Comparison of ENCODE assay signal across 11 mouse cellular contexts in genomic region chr10:45129105-45129504, GRCm38 (mm10). TPM values are rescaled to one million over a fixed set of nuclear protein-coding genes. Genes with fewer than 3 reads are reported as not detected.
DNase-seq lines count a peak whose midpoint lies in the region; ATAC-seq and TF ChIP-seq lines count a peak whose summit lies in the region.
"Had no signal": no experiment of that assay in that cellular context is flagged by ENCODE, and none has a peak within 500 bp of the region (broad histone marks: within the 10 kb centered on the region; RNA-seq: fewer than 3 reads in every experiment).

No protein-coding gene starts in this region.

- no peaks in the 10 kb centered on the region for H3K27me3 ChIP-seq in hindbrain, embryonic 13.5 days
- H3K27me3 ChIP-seq: embryonic facial prominence, embryonic 12.5 days; liver, embryonic 12.5 days had no signal

- no peak overlapping the region for H3K9ac ChIP-seq in hindbrain, embryonic 13.5 days
- H3K9ac ChIP-seq: embryonic facial prominence, embryonic 12.5 days; liver, embryonic 12.5 days had no signal

- H3K4me3 ChIP-seq in gastrocnemius, adult 2 months: peak overlapping the region; percentile 43
- no peak overlapping the region for H3K4me3 ChIP-seq in bone marrow, adult 2 months (replicated peaks; ENCODE audit: control insufficient read depth, low read depth, low read length)
- H3K4me3 ChIP-seq in hindbrain, embryonic 13.5 days: no peak overlapping the region
- H3K4me3 ChIP-seq: embryonic facial prominence, embryonic 12.5 days; liver, embryonic 12.5 days had no signal

- ATAC-seq in hindbrain, embryonic 13.5 days (ENCODE audit: low FRiP score): peak; percentile 66
- no peak for ATAC-seq in megakaryocyte, adult 5-6 weeks (ENCODE audit: poor library complexity, severe bottlenecking)

- H3K4me2 ChIP-seq in hindbrain, embryonic 13.5 days: no peak overlapping the region
- H3K4me2 ChIP-seq: embryonic facial prominence, embryonic 12.5 days had no signal

- H3K36me3 ChIP-seq in hindbrain, embryonic 13.5 days: peaks cover 25% of the 10 kb centered on the region

- no peak for TF ChIP-seq CTCF in gastrocnemius, adult 2 months (IDR thresholded peaks at IDR 0.05)
- no peak for TF ChIP-seq CTCF in bone marrow, adult 2 months (IDR thresholded peaks at IDR 0.05; ENCODE audit: control insufficient read depth, insufficient read depth, low read length)

- no peaks in the 10 kb centered on the region for H3K9me3 ChIP-seq in hindbrain, embryonic 13.5 days
- H3K9me3 ChIP-seq: embryonic facial prominence, embryonic 12.5 days; G1E; liver, embryonic 12.5 days had no signal

- no peak for DNase-seq in gastrocnemius, adult 2 months
- no peak for DNase-seq in gastrocnemius, postnatal 14 days
- peak; percentile 30 for DNase-seq in lung, postnatal 36 days
- DNase-seq in adrenal gland, postnatal 4 days (ENCODE audit: low spot score in 2 of 2): no peak
- DNase-seq in layer of hippocampus, adult 9-10 months (ENCODE audit: low spot score): no peak

- H3K4me1 ChIP-seq in bone marrow, adult 2 months (ENCODE audit: control insufficient read depth, insufficient read depth, low read length): peaks cover 3% of the 10 kb centered on the region
- H3K4me1 ChIP-seq in hindbrain, embryonic 13.5 days (replicated peaks): peaks cover 8% of the 10 kb centered on the region
- H3K4me1 ChIP-seq: embryonic facial prominence, embryonic 12.5 days had no signal

- TF ChIP-seq POLR2A in bone marrow, adult 2 months (IDR thresholded peaks at IDR 0.05; ENCODE audit: borderline replicate concordance, control insufficient read depth, low read depth, low read length): no peak

- 29% methylated on average over 11 of the region's 11 CpGs for whole genome bisulfite sequencing in bone marrow, adult 2 months
- WGBS in hindbrain, embryonic 13.5 days: 44% methylated on average over 11 of the region's 11 CpGs

- no peak overlapping the region for H3K27ac ChIP-seq in gastrocnemius, adult 2 months
- H3K27ac ChIP-seq in bone marrow, adult 2 months (ENCODE audit: control insufficient read depth, insufficient read depth, low read depth, low read length, poor library complexity): peak overlapping the region; percentile 48
- peak overlapping the region; percentile 74 for H3K27ac ChIP-seq in hindbrain, embryonic 13.5 days
- H3K27ac ChIP-seq: embryonic facial prominence, embryonic 12.5 days; liver, embryonic 12.5 days had no signal

- intact Hi-C loops in gastrocnemius, adult 2 months (cut with DNase I): no loop called here
- intact Hi-C loops in gastrocnemius, postnatal 14 days (cut with DNase I; ENCODE audit: low total_unique reads): no loop called here

RNA-seq across cellular contexts. Expression of gene Popdc3, which starts 48.8 kb away (rescaled TPM):
- 10 to 100 TPM; 48.9 to 54.2 TPM for total RNA-seq in gastrocnemius, adult 2 months (2021)
- 10 to 100 TPM; 30.7 to 40.1 TPM for total RNA-seq in gastrocnemius, postnatal 14 days (2021)
- polyA plus RNA-seq in bone marrow, adult 2 months (2011; ENCODE audit: insufficient read depth, insufficient read length, low replicate concordance, missing spikeins): not detected in 2 replicates
- 1.8 and 2.4 TPM in 2 replicates for polyA plus RNA-seq in hindbrain, embryonic 13.5 days (2015; fragmentation: Nextera tagmentation; extraction: Ambion mirVana)
- not detected in 2 replicates for total RNA-seq in megakaryocyte, adult 5-6 weeks (2015)
- 0.18 TPM in 1 of 2 replicates, not detected in the other for total RNA-seq in megakaryocyte, adult 5-6 weeks (2017)
- total RNA-seq in adrenal gland, postnatal 4 days (2021): 1 to 10 TPM; 1.7 to 2.3 TPM
- total RNA-seq: G1E had no signal
- polyA plus RNA-seq: G1E had no signal

Comparison
In these comparisons a context has a peak if more than half of its experiments do, and no peak if none do; other contexts are left out.
1. RNA of gene Popdc3, which starts 48.8 kb away (total RNA-seq): 48.9 to 54.2 TPM in gastrocnemius, adult 2 months and 30.7 to 40.1 TPM in gastrocnemius, postnatal 14 days; 1.7 to 2.3 TPM in adrenal gland, postnatal 4 days and 0.18 TPM in megakaryocyte, adult 5-6 weeks; every median in the first group is over 4 times any median in the second.